Mouse (Mus musculus) MEL (cell line): ENCODE measurements around the gene Trmt5.

ENCODE experiments used
- CHD1 ChIP-seq: IDR thresholded peaks from 2 replicates; pipeline ENCODE4 v1.6.1; 2012; ENCODE audit warnings: low read depth, mild to moderate bottlenecking, inconsistent platforms, low read length, improper control_type of control experiment
- CTCF ChIP-seq, 3 experiments: IDR thresholded peaks in 2 of 3; conservative IDR thresholded peaks in 1 of 3; 2 replicates each; pipeline ENCODE4 v1.5.1; 2011 to 2012; ENCODE audit warnings: low read length in 3 of 3, low read depth in 2 of 3, mild to moderate bottlenecking in 2 of 3, improper control_type of control experiment in 1 of 3, inconsistent platforms in 1 of 3, mixed read lengths in 1 of 3, moderate library complexity in 1 of 3; ENCODE audit not compliant: control insufficient read depth in 1 of 3, insufficient read depth in 1 of 3, poor library complexity in 1 of 3, severe bottlenecking in 1 of 3
- EP300 ChIP-seq, 2 experiments: IDR thresholded peaks; 2 replicates each; pipeline ENCODE4 v1.6.1; 2011; ENCODE audit warnings: improper control_type of control experiment in 2 of 2, low read length in 2 of 2, low read depth in 1 of 2, mild to moderate bottlenecking in 1 of 2
- GATA1 ChIP-seq: IDR thresholded peaks from 2 replicates; pipeline ENCODE4 v1.6.1; 2011; ENCODE audit warnings: low read depth, low read length, improper control_type of control experiment
- JUND ChIP-seq: IDR thresholded peaks from 2 replicates; pipeline ENCODE4 v1.6.1; 2011; ENCODE audit warnings: low read depth, mild to moderate bottlenecking, improper control_type of control experiment, low read length
- MAX ChIP-seq: IDR thresholded peaks from 2 replicates; pipeline ENCODE4 v1.6.1; 2011; ENCODE audit warnings: low read length, improper control_type of control experiment
- MAZ ChIP-seq: IDR thresholded peaks from 2 replicates; pipeline ENCODE4 v1.6.1; 2012; ENCODE audit warnings: low read depth, mild to moderate bottlenecking, inconsistent platforms, low read length, improper control_type of control experiment
- POLR2A ChIP-seq, 2 experiments: IDR thresholded peaks; 2 replicates each; pipeline ENCODE4 v1.6.1; 2011 to 2012; ENCODE audit warnings: low read length in 2 of 2, mild to moderate bottlenecking in 2 of 2, control low read depth in 1 of 2, improper control_type of control experiment in 1 of 2, low read depth in 1 of 2, moderate library complexity in 1 of 2; ENCODE audit not compliant: control insufficient read depth in 1 of 2, insufficient read depth in 1 of 2, poor library complexity in 1 of 2
- POLR2AphosphoS2 ChIP-seq: IDR thresholded peaks from 2 replicates; pipeline ENCODE4 v1.6.1; 2011; ENCODE audit warnings: low read length, improper control_type of control experiment
- RCOR1 ChIP-seq: IDR thresholded peaks from 2 replicates; pipeline ENCODE4 v1.6.1; 2012; ENCODE audit warnings: low read depth, mild to moderate bottlenecking, inconsistent platforms, low read length, improper control_type of control experiment
- SIN3A ChIP-seq: IDR thresholded peaks from 2 replicates; pipeline ENCODE4 v1.6.1; 2012; ENCODE audit warnings: low read length, improper control_type of control experiment, inconsistent platforms
- SMC3 ChIP-seq: IDR thresholded peaks from 2 replicates; pipeline ENCODE4 v1.6.1; 2011; ENCODE audit warnings: low read depth, low read length, improper control_type of control experiment
- TAL1 ChIP-seq: IDR thresholded peaks from 2 replicates; pipeline ENCODE4 v1.6.1; 2012; ENCODE audit warnings: mild to moderate bottlenecking, inconsistent platforms, low read length, moderate library complexity, mixed read lengths
- ZNF384 ChIP-seq: IDR thresholded peaks from 2 replicates; pipeline ENCODE4 v1.6.1; 2012; ENCODE audit warnings: low read depth, mild to moderate bottlenecking, inconsistent platforms, low read length, improper control_type of control experiment

- TF ChIP-seq CTCF (IDR thresholded peaks at IDR 0.05 in 2 of 3, conservative IDR thresholded peaks at IDR 0.05 in 1 of 3; ENCODE audit: control insufficient read depth in 1 of 3, insufficient read depth in 1 of 3, low read depth in 2 of 3, low read length in 3 of 3, poor library complexity in 1 of 3, severe bottlenecking in 1 of 3) (no peak), SIN3A (no peak), EP300 (IDR thresholded peaks at IDR 0.05; ENCODE audit: low read depth in 1 of 2, low read length in 2 of 2) (no peak), POLR2A (IDR thresholded peaks at IDR 0.05; ENCODE audit: control insufficient read depth in 1 of 2, insufficient read depth in 1 of 2, low read depth in 1 of 2, low read length in 2 of 2, poor library complexity in 1 of 2) (no peak), POLR2AphosphoS2 (no peak), CHD1 (no peak), SMC3 (no peak), ZNF384 (no peak), GATA1 (no peak), TAL1 (no peak), MAZ (no peak), RCOR1 (no peak), MAX (no peak), JUND (no peak)
These were observed 9.1 kb upstream of the Trmt5 start for GRCm38 (mm10) chr12:73295505-73296140.
